ENCODE assay signal across 8 mouse cellular contexts in genomic region chr12:76195912-76196708, GRCm38 (mm10). TPM values are rescaled to one million over a fixed set of nuclear protein-coding genes. Genes with fewer than 3 reads are reported as not detected.
A peak's percentile ranks its signal among the peaks of the same experiment; 100 is the strongest.
DNase-seq lines count a peak whose midpoint lies in the region; ATAC-seq and TF ChIP-seq lines count a peak whose summit lies in the region.

No protein-coding gene starts in this region.

- no peaks in the 10 kb centered on the region for H3K36me3 ChIP-seq in lung, embryonic 14.5 days (ENCODE audit: insufficient read depth)

- no peaks in the 10 kb centered on the region for H3K9me3 ChIP-seq in lung, embryonic 14.5 days (ENCODE audit: low read depth, low read length)

- peak; percentile 82 for ATAC-seq in lung, embryonic 14.5 days (ENCODE audit: insufficient read depth)
- peak; percentile 61 for ATAC-seq in neutrophil, adult 5-6 weeks (ENCODE audit: extremely low read depth, insufficient number of reproducible peaks, low FRiP score, poor library complexity, severe bottlenecking)

- TF ChIP-seq CTCF in lung, embryonic 14.5 days (IDR thresholded peaks at IDR 0.05; ENCODE audit: low read depth), result no peak

- DNase-seq in MEL-GATA-1-ER (ENCODE audit: extremely low read depth, low read depth), result peak; percentile 66
- DNase-seq in cerebellum, adult 9-10 months, result peak; percentile 84
- peak; percentile 81 for DNase-seq in forelimb bud, embryonic 11.5 days (ENCODE audit: low read depth, low spot score)
- DNase-seq in heart, postnatal 4 days, result peak; percentile 92
- peak; percentile 22 to 34 for DNase-seq in layer of hippocampus, adult 18-20 months (ENCODE audit: low spot score in 2 of 2)
- DNase-seq in lung, embryonic 14.5 days, result peak; percentile 91
- peak; percentile 60 to 71 for DNase-seq in thymus, adult 18-20 months

- peak overlapping the region; percentile 79 for H3K4me2 ChIP-seq in lung, embryonic 14.5 days

- H3K4me3 ChIP-seq in lung, embryonic 14.5 days (ENCODE audit: low read depth, low read length), result peak overlapping the region; percentile 32

- H3K27me3 ChIP-seq in lung, embryonic 14.5 days (ENCODE audit: insufficient read depth, low read length), result no peaks in the 10 kb centered on the region

- peak overlapping the region; percentile 61 for H3K27ac ChIP-seq in lung, embryonic 14.5 days (ENCODE audit: low read depth)

- H3K9ac ChIP-seq in lung, embryonic 14.5 days, result peak overlapping the region; percentile 16; the same call in 1 of the 2 replicates

- no peaks in the 10 kb centered on the region for H3K4me1 ChIP-seq in lung, embryonic 14.5 days (ENCODE audit: insufficient read depth)

- 1% methylated on average over 22 of the region's 22 CpGs for WGBS in lung, embryonic 14.5 days

RNA-seq across cellular contexts. Expression of gene Esr2, which starts 19.1 kb away (rescaled TPM):
- total RNA-seq in heart, postnatal 4 days (2021), result under 1 TPM; 0.12 to 0.23 TPM
- under 1 TPM; 0.18 to 0.27 TPM for total RNA-seq in layer of hippocampus, adult 18-20 months (2021)
- 0.26 and 0.46 TPM in 2 replicates for polyA plus RNA-seq in lung, embryonic 14.5 days (2014; fragmentation: Nextera tagmentation; extraction: Ambion mirVana)
- total RNA-seq in neutrophil, adult 5-6 weeks (2017), result not detected in 2 replicates

RNA-seq across cellular contexts. Expression of gene Tex21, which starts 50.4 kb away (rescaled TPM):
- total RNA-seq in heart, postnatal 4 days (2021), result not detected
- total RNA-seq in layer of hippocampus, adult 18-20 months (2021), result not detected
- not detected in 2 replicates for polyA plus RNA-seq in lung, embryonic 14.5 days (2014; fragmentation: Nextera tagmentation; extraction: Ambion mirVana)
- total RNA-seq in neutrophil, adult 5-6 weeks (2017), result not detected in 2 replicates

RNA-seq across cellular contexts. Expression of gene Mthfd1, which starts 59.0 kb away (rescaled TPM):
- total RNA-seq in heart, postnatal 4 days (2021), result 10 to 100 TPM; 35.0 to 37.4 TPM
- 10 to 100 TPM; 42.6 to 46.1 TPM for total RNA-seq in layer of hippocampus, adult 18-20 months (2021)
- 99.8 and 104 TPM in 2 replicates for polyA plus RNA-seq in lung, embryonic 14.5 days (2014; fragmentation: Nextera tagmentation; extraction: Ambion mirVana)
- total RNA-seq in neutrophil, adult 5-6 weeks (2017), result 18.7 and 20.3 TPM in 2 replicates

Comparison
In these comparisons a context has a peak if more than half of its experiments do, and no peak if none do; other contexts are left out.
1. Peak in every context shown above with its lines: DNase-seq, ATAC-seq, H3K4me3 ChIP-seq and H3K27ac ChIP-seq.
2. DNase-seq: peak in every context shown above with its lines; median percentile 92 in heart, postnatal 4 days; 91 in lung, embryonic 14.5 days; 84 in cerebellum, adult 9-10 months; 81 in forelimb bud, embryonic 11.5 days; 66 in MEL-GATA-1-ER; 66 in thymus, adult 18-20 months; 28 in layer of hippocampus, adult 18-20 months.